Mouse (Mus musculus): Measurements from ENCODE around the gene Lrrc75b.

DNA sequence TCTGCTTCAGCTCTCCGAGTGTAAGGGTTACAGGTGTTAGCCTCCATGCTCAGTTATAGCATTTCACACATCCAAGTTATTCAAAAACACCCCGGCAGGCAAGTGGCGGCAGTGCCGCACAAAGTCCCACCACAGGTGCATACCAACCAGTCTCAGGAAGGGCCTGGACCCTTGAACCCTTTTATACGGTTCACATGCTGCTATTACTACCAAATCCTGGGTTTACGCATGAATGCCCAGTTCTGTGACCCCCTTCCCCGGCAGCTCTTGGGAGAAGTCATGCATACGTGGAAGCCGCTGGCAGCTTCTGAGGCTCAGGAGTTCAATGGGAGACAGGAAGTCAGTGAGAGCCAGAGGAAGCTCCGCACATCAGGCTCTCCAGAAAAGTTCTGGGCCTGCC is 13.1 kb upstream of the Lrrc75b start:
- TF ChIP-seq EP300 (IDR thresholded peaks at IDR 0.05; ENCODE audit: insufficient read depth, low read depth, low read length) (no peak), POLR2A (IDR thresholded peaks at IDR 0.05; ENCODE audit: insufficient read depth, low read length) (no peak), CTCF (IDR thresholded peaks at IDR 0.05; ENCODE audit: low read depth, low read length) (no peak)

All from ES-Bruce4 (cell line).